Mouse (Mus musculus) MEL (cell line): ENCODE measurements around the gene Kcnk10. TPM values are rescaled to one million over a fixed set of nuclear protein-coding genes. Genes with fewer than 3 reads are reported as not detected.

Source experiments
- DNase-seq: peaks from one replicate; pipeline ENCODE4 v3.0.0; 2011; ENCODE audit warnings: low read depth, low spot score
- H3K27ac ChIP-seq: 2 replicates; pipeline ENCODE4 v1.5.1; 2012; ENCODE audit warnings: low read depth, mild to moderate bottlenecking, control low read depth, low read length, moderate library complexity; ENCODE audit not compliant: control insufficient read depth
- H3K27me3 ChIP-seq, 2 experiments: fragments of 150-350 bp in 1 of 2; sonication (generic) in 1 of 2; 2 replicates each; pipeline ENCODE4 v1.6.1; 2012; ENCODE audit warnings: low read length in 2 of 2, mild to moderate bottlenecking in 2 of 2, improper control_type of control experiment in 1 of 2, moderate library complexity in 1 of 2; ENCODE audit not compliant: insufficient read depth in 2 of 2, control insufficient read depth in 1 of 2
- H3K36me3 ChIP-seq, 2 experiments: 2 replicates each; pipeline ENCODE4 v1.6.1; 2012 to 2014; ENCODE audit warnings: low read length in 2 of 2, improper control_type of control experiment in 1 of 2, inconsistent platforms in 1 of 2, mild to moderate bottlenecking in 1 of 2; ENCODE audit not compliant: insufficient read depth in 2 of 2, control insufficient read depth in 1 of 2
- H3K4me1 ChIP-seq, 2 experiments: fragments of 150-350 bp in 1 of 2; sonication (generic) in 1 of 2; 2 replicates each; pipeline ENCODE4 v1.6.1; 2012; ENCODE audit warnings: low read length in 2 of 2, improper control_type of control experiment in 1 of 2, mild to moderate bottlenecking in 1 of 2; ENCODE audit not compliant: insufficient read depth in 2 of 2, control insufficient read depth in 1 of 2
- H3K4me3 ChIP-seq, 2 experiments: fragments of 150-350 bp in 1 of 2; sonication (generic) in 1 of 2; 2 replicates each; pipeline ENCODE4 v1.5.1; 2012; ENCODE audit warnings: low read depth in 2 of 2, low read length in 2 of 2, mild to moderate bottlenecking in 2 of 2, moderate library complexity in 2 of 2, control low read depth in 1 of 2, improper control_type of control experiment in 1 of 2; ENCODE audit not compliant: control insufficient read depth in 1 of 2, insufficient read depth in 1 of 2
- H3K79me2 ChIP-seq: 2 replicates; pipeline ENCODE4 v1.6.1; 2012; ENCODE audit warnings: mild to moderate bottlenecking, low read length, moderate library complexity; ENCODE audit not compliant: control insufficient read depth, poor library complexity, insufficient read depth
- H3K9ac ChIP-seq: 2 replicates; pipeline ENCODE4 v1.6.1; 2012; ENCODE audit warnings: low read depth, mild to moderate bottlenecking, control low read depth, low read length, moderate library complexity; ENCODE audit not compliant: control insufficient read depth, poor library complexity, severe bottlenecking
- H3K9me3 ChIP-seq: fragments of 150-350 bp; sonication (generic); replicated peaks from 2 replicates; pipeline ENCODE4 v1.6.1; 2012; ENCODE audit warnings: mild to moderate bottlenecking, low read length, improper control_type of control experiment, moderate library complexity; ENCODE audit not compliant: insufficient read depth
- BHLHE40 ChIP-seq: IDR thresholded peaks from 2 replicates; pipeline ENCODE4 v1.6.1; 2012; ENCODE audit warnings: low read depth, mild to moderate bottlenecking, inconsistent platforms, low read length, improper control_type of control experiment, borderline replicate concordance
- CHD2 ChIP-seq: IDR thresholded peaks from 2 replicates; pipeline ENCODE4 v1.6.1; 2011; ENCODE audit warnings: low read length, improper control_type of control experiment
- CTCF ChIP-seq, 3 experiments: IDR thresholded peaks in 2 of 3; conservative IDR thresholded peaks in 1 of 3; 2 replicates each; pipeline ENCODE4 v1.5.1; 2011 to 2012; ENCODE audit warnings: low read length in 3 of 3, low read depth in 2 of 3, mild to moderate bottlenecking in 2 of 3, improper control_type of control experiment in 1 of 3, inconsistent platforms in 1 of 3, mixed read lengths in 1 of 3, moderate library complexity in 1 of 3; ENCODE audit not compliant: control insufficient read depth in 1 of 3, insufficient read depth in 1 of 3, poor library complexity in 1 of 3, severe bottlenecking in 1 of 3
- EP300 ChIP-seq, 2 experiments: IDR thresholded peaks; 2 replicates each; pipeline ENCODE4 v1.6.1; 2011; ENCODE audit warnings: improper control_type of control experiment in 2 of 2, low read length in 2 of 2, low read depth in 1 of 2, mild to moderate bottlenecking in 1 of 2
- ETS1 ChIP-seq: IDR thresholded peaks from 2 replicates; pipeline ENCODE4 v1.6.1; 2012; ENCODE audit warnings: low read depth, mild to moderate bottlenecking, inconsistent platforms, low read length, improper control_type of control experiment, moderate library complexity
- GABPA ChIP-seq: IDR thresholded peaks from 2 replicates; pipeline ENCODE4 v1.6.1; 2012; ENCODE audit warnings: low read depth, mild to moderate bottlenecking, inconsistent platforms, low read length, improper control_type of control experiment, moderate library complexity
- JUND ChIP-seq: IDR thresholded peaks from 2 replicates; pipeline ENCODE4 v1.6.1; 2011; ENCODE audit warnings: low read depth, mild to moderate bottlenecking, improper control_type of control experiment, low read length
- MAFK ChIP-seq: IDR thresholded peaks from 2 replicates; pipeline ENCODE4 v1.6.1; 2011; ENCODE audit warnings: low read depth, mild to moderate bottlenecking, low read length, improper control_type of control experiment, borderline replicate concordance
- MAX ChIP-seq: IDR thresholded peaks from 2 replicates; pipeline ENCODE4 v1.6.1; 2011; ENCODE audit warnings: low read length, improper control_type of control experiment
- MAZ ChIP-seq: IDR thresholded peaks from 2 replicates; pipeline ENCODE4 v1.6.1; 2012; ENCODE audit warnings: low read depth, mild to moderate bottlenecking, inconsistent platforms, low read length, improper control_type of control experiment
- MEF2A ChIP-seq: IDR thresholded peaks from 2 replicates; pipeline ENCODE4 v1.6.1; 2014; ENCODE audit warnings: low read depth, mild to moderate bottlenecking, inconsistent platforms, low read length, improper control_type of control experiment; ENCODE audit not compliant: poor library complexity, insufficient replicate concordance, severe bottlenecking; ENCODE audit errors: extremely low read depth
- MXI1 ChIP-seq: IDR thresholded peaks from 2 replicates; pipeline ENCODE4 v1.6.1; 2011; ENCODE audit warnings: mild to moderate bottlenecking, low read depth, low read length, improper control_type of control experiment
- MYB ChIP-seq: IDR thresholded peaks from 2 replicates; pipeline ENCODE4 v1.6.1; 2011; ENCODE audit warnings: mild to moderate bottlenecking, low read depth, low read length, improper control_type of control experiment
- NELFE ChIP-seq: IDR thresholded peaks from 2 replicates; pipeline ENCODE4 v1.6.1; 2011; ENCODE audit warnings: low read depth, low read length, improper control_type of control experiment
- NRF1 ChIP-seq: IDR thresholded peaks from 2 replicates; pipeline ENCODE4 v1.6.1; 2014; ENCODE audit warnings: low read depth, mild to moderate bottlenecking, inconsistent platforms, low read length, improper control_type of control experiment, moderate library complexity; ENCODE audit not compliant: poor library complexity, insufficient read depth, severe bottlenecking
- POLR2AphosphoS2 ChIP-seq: IDR thresholded peaks from 2 replicates; pipeline ENCODE4 v1.6.1; 2011; ENCODE audit warnings: low read length, improper control_type of control experiment
- POLR2AphosphoS5 ChIP-seq: IDR thresholded peaks from 2 replicates; pipeline ENCODE4 v1.6.1; 2012; ENCODE audit warnings: low read depth, borderline replicate concordance, mild to moderate bottlenecking, inconsistent platforms, low read length, moderate library complexity, mixed read lengths
- SIN3A ChIP-seq: IDR thresholded peaks from 2 replicates; pipeline ENCODE4 v1.6.1; 2012; ENCODE audit warnings: low read length, improper control_type of control experiment, inconsistent platforms
- SMC3 ChIP-seq: IDR thresholded peaks from 2 replicates; pipeline ENCODE4 v1.6.1; 2011; ENCODE audit warnings: low read depth, low read length, improper control_type of control experiment
- TAL1 ChIP-seq: IDR thresholded peaks from 2 replicates; pipeline ENCODE4 v1.6.1; 2012; ENCODE audit warnings: mild to moderate bottlenecking, inconsistent platforms, low read length, moderate library complexity, mixed read lengths
- TBP ChIP-seq: IDR thresholded peaks from 2 replicates; pipeline ENCODE4 v1.8.0; 2011; ENCODE audit warnings: low read depth, low read length, improper control_type of control experiment
- TCF12 ChIP-seq: IDR thresholded peaks from 2 replicates; pipeline ENCODE4 v1.6.1; 2014; ENCODE audit warnings: low read depth, mild to moderate bottlenecking, inconsistent platforms, low read length, improper control_type of control experiment, moderate library complexity
- USF2 ChIP-seq, 2 experiments: IDR thresholded peaks; 2 replicates each; pipeline ENCODE4 v1.6.1; 2011 to 2012; ENCODE audit warnings: improper control_type of control experiment in 2 of 2, low read length in 2 of 2, borderline replicate concordance in 1 of 2, inconsistent platforms in 1 of 2, low read depth in 1 of 2, mild to moderate bottlenecking in 1 of 2; ENCODE audit not compliant: insufficient read depth in 1 of 2
- ZKSCAN1 ChIP-seq: IDR thresholded peaks from 2 replicates; pipeline ENCODE4 v1.6.1; 2012; ENCODE audit warnings: low read depth, mild to moderate bottlenecking, inconsistent platforms, low read length, improper control_type of control experiment, moderate library complexity
- polyA plus RNA-seq, 2 experiments: library from polyadenylated mRNA; stranded (reverse) in 1 of 2; unstranded in 1 of 2; fragments of >175 nt in 1 of 2; fragments of >200 nt in 1 of 2; gene quantifications; 2 replicates each; pipeline versions ENCODE4 v1.2.1 to v1.2.4; 2012; ENCODE audit warnings: low replicate concordance in 2 of 2, low read depth in 1 of 2; ENCODE audit not compliant: insufficient read length in 2 of 2, insufficient read depth in 1 of 2, missing spikeins in 1 of 2
- total RNA-seq: library from RNA; depleted of rRNA; stranded (reverse); fragments of 300-350 nt; gene quantifications from 2 replicates; pipeline ENCODE4 v1.2.3, GENCODE M21; 2012

Kcnk10 gene
- total and polyA plus RNA-seq, 3 experiments, result not detected

DNA sequence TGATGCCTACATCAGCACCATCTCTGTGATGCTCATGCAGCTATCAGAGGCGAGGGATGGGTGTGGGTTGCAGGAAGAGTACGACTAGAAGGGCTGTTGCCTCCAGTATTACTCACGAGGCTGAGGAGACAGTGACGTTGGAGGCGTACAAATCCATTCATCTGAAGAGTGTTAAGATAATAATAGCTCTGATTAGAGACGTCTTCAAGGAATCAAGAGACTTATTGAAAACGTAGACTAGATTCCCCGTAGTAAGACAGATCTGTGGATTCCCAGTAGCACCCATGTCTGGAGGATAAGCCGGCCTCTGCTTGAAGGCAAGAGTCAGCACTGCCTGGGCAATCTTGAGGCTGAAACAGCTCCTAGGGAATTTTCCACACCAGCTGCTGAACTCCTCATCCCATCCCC is 42.6 kb downstream of the Kcnk10 start:
- Histone ChIP-seq H3K27me3 (no peaks in the 10 kb centered on the region), H3K27ac (no peak overlapping the region), H3K4me3 (no peak overlapping the region), H3K4me1 (no peaks in the 10 kb centered on the region), H3K9ac (no peak overlapping the region), H3K36me3 (no peaks in the 10 kb centered on the region), H3K79me2 (no peaks in the 10 kb centered on the region), H3K9me3 (no peaks in the 10 kb centered on the region)
- DNase-seq, result no peak
- no peak for TF ChIP-seq JUND
- TF ChIP-seq TBP, result no peak
- no peak for TF ChIP-seq POLR2AphosphoS5
- TF ChIP-seq MAFK, result no peak
- TF ChIP-seq TAL1, result no peak
- no peak for TF ChIP-seq MYB
- TF ChIP-seq MEF2A, result no peak
- no peak for TF ChIP-seq NRF1
- no peak for TF ChIP-seq MAZ
- TF ChIP-seq CHD2, result no peak
- TF ChIP-seq ZKSCAN1, result no peak
- no peak for TF ChIP-seq NELFE
- no peak for TF ChIP-seq EP300 (IDR thresholded peaks at IDR 0.05; ENCODE audit: low read depth in 1 of 2, low read length in 2 of 2)
- no peak for TF ChIP-seq BHLHE40
- no peak for TF ChIP-seq MXI1

DNA sequence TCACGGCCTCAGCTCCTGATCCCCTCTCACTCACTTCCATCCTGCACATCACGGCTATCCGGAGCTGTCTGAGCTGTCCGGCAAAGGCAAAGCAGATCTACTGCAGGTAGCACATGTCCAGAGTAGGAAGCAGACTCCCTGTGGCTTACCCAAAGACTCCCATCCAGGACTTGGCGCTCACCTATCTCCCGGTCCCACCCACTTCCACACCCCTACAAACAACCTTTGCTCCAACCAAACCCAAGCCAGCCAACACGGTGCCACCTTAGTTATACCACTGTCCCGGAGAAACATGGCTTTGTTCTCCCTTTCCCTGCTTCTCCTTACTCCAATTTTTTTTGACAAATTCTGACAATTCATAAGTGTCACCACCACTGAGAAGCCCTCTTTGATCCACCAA is 49.5 kb downstream of the Kcnk10 start:
- H3K9ac ChIP-seq, result no peak overlapping the region
- no peaks in the 10 kb centered on the region for H3K27me3 ChIP-seq
- no peaks in the 10 kb centered on the region for H3K4me1 ChIP-seq
- no peaks in the 10 kb centered on the region for H3K79me2 ChIP-seq
- TF ChIP-seq ETS1 (no peak), CTCF (IDR thresholded peaks at IDR 0.05 in 2 of 3, conservative IDR thresholded peaks at IDR 0.05 in 1 of 3; ENCODE audit: control insufficient read depth in 1 of 3, insufficient read depth in 1 of 3, low read depth in 2 of 3, low read length in 3 of 3, poor library complexity in 1 of 3, severe bottlenecking in 1 of 3) (no peak), BHLHE40 (no peak), POLR2AphosphoS2 (no peak), GABPA (no peak), TBP (no peak), MEF2A (no peak), MAX (no peak), NELFE (no peak), MAZ (no peak), USF2 (IDR thresholded peaks at IDR 0.05; ENCODE audit: borderline replicate concordance in 1 of 2, insufficient read depth in 1 of 2, low read depth in 1 of 2, low read length in 2 of 2) (no peak), POLR2AphosphoS5 (no peak), EP300 (IDR thresholded peaks at IDR 0.05; ENCODE audit: low read depth in 1 of 2, low read length in 2 of 2) (no peak), TCF12 (no peak), JUND (no peak), SMC3 (no peak), SIN3A (no peak)
- H3K36me3 ChIP-seq, result no peaks in the 10 kb centered on the region
- DNase-seq, result no peak
- H3K4me3 ChIP-seq, result no peak overlapping the region
- H3K27ac ChIP-seq, result no peak overlapping the region
- H3K9me3 ChIP-seq, result no peaks in the 10 kb centered on the region
